Mouse (Mus musculus): ENCODE measurements at regions not wholly inside any gene's neighbourhood (a gene's known extent, or its start where the extent isn't known, plus 50 kb on each side); places are given as distances from the start of the nearest gene placed in this dataset.

DNA sequence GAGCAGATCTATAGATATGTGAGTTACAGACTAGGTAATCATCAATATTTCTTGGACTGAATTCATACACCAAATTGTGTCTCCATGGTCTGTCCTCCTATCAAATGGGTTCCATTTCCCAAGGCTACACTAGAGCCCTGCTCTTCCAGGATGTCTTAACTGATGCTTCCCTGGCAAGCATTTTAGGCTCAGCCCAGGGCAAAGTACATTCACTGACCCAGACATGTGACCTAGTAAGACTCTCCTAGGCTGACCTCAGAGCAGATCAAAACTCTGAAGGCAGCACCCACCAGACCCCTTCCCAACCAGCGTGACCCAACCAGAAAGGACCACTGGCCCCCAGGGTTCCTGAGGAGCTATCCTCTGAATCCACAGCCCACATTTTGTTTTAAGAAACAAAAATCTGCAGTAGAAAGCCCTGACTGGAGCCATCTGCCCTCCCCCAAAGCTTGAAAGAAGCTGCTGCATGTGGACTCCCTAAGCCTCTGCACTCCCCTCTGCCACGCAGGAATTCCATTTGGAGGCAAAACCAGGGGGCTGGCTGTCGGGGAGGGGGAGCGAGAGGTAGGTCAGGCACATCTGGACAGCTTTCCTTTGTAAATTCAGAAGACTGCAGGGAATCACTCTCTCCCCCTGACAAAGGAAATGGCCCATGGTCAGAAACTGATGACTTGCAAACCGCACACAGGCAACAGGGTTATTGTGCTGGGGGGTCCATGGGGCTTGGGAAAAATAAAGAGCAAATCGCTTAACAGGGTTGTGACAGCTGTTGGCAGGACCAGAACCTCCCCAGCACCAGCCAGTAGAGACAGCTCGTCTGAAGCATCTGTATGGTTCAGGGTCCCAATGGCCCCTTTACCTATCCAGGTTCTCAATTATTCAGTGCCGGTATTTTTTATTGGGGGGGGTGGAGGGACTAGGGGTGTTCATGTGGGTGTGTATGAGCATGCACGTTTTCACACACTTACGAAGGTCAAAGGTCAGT is 182.0 kb upstream of the Usp24 start:
- TF ChIP-seq POLR2A (IDR thresholded peaks at IDR 0.05; ENCODE audit: insufficient read length, low read depth), result no peak
- TF ChIP-seq MYOD1 (IDR thresholded peaks at IDR 0.05; ENCODE audit: control insufficient read depth in 1 of 3, insufficient read length in 2 of 3, low read depth in 2 of 3), result no peak

Data from myocyte (in vitro differentiated cells).